9 mouse cellular contexts compared by ENCODE assay signal in genomic region chr7:132599071-132599975, GRCm38 (mm10). TPM values are rescaled to one million over a fixed set of nuclear protein-coding genes. Genes with fewer than 3 reads are reported as not detected.
DNase-seq lines count a peak whose midpoint lies in the region; ATAC-seq and TF ChIP-seq lines count a peak whose summit lies in the region.
"Had no signal": no experiment of that assay in that cellular context is flagged by ENCODE, and none has a peak within 500 bp of the region (broad histone marks: within the 10 kb centered on the region; RNA-seq: fewer than 3 reads in every experiment).

Nkx1-2 (minus strand) TSS chr7:132599637.

- H3K27ac ChIP-seq in kidney, embryonic 16.5 days (ENCODE audit: low read length): no peak within 1 kb of the TSS
- H3K27ac ChIP-seq in hindbrain, embryonic 16.5 days (ENCODE audit: low read depth, low read length): no peak within 1 kb of the TSS
- H3K27ac ChIP-seq in neural tube, embryonic 11.5 days (ENCODE audit: low read depth, low read length): no peak within 1 kb of the TSS

- TF ChIP-seq CTCF in brain, embryonic 14.5 days (IDR thresholded peaks at IDR 0.05; ENCODE audit: borderline replicate concordance, extremely low read depth, insufficient read depth, insufficient read length): no peak

- H3K4me2 ChIP-seq in kidney, embryonic 16.5 days (replicated peaks; ENCODE audit: low read depth, low read length): peak within 1 kb of the TSS; percentile 60
- H3K4me2 ChIP-seq in hindbrain, embryonic 16.5 days (ENCODE audit: low read length): peak within 1 kb of the TSS; percentile 77
- peak within 1 kb of the TSS; percentile 55 for H3K4me2 ChIP-seq in neural tube, embryonic 11.5 days (ENCODE audit: low read depth)

- WGBS in kidney, embryonic 16.5 days: under 1% methylated on average over 51 of the region's 52 CpGs
- 1% methylated on average over 50 of the region's 52 CpGs for WGBS in hindbrain, embryonic 16.5 days
- WGBS in neural tube, embryonic 11.5 days: under 1% methylated on average over 47 of the region's 52 CpGs

- H3K27me3 ChIP-seq in kidney, embryonic 16.5 days (ENCODE audit: insufficient read depth, low read length): peaks cover 83% of the 10 kb centered on the region
- peaks cover 52% of the 10 kb centered on the region for H3K27me3 ChIP-seq in hindbrain, embryonic 16.5 days (replicated peaks; ENCODE audit: control insufficient read depth, insufficient read depth, low read length)
- H3K27me3 ChIP-seq in neural tube, embryonic 11.5 days (ENCODE audit: control insufficient read depth, insufficient read depth, low read length): peaks cover 61% of the 10 kb centered on the region

- no peaks in the 10 kb centered on the region for H3K9me3 ChIP-seq in kidney, embryonic 16.5 days (ENCODE audit: low read length)
- H3K9me3 ChIP-seq in hindbrain, embryonic 16.5 days (ENCODE audit: control insufficient read depth, low read length): no peaks in the 10 kb centered on the region
- H3K9me3 ChIP-seq in neural tube, embryonic 11.5 days (ENCODE audit: control insufficient read depth, low read length): no peaks in the 10 kb centered on the region

- no peak within 1 kb of the TSS for H3K9ac ChIP-seq in kidney, embryonic 16.5 days (replicated peaks; ENCODE audit: low read length)
- peak within 1 kb of the TSS; percentile 30; the same call in 1 of the 2 replicates for H3K9ac ChIP-seq in hindbrain, embryonic 16.5 days (ENCODE audit: low read depth, low read length)
- H3K9ac ChIP-seq in neural tube, embryonic 11.5 days (ENCODE audit: low read length): no peak within 1 kb of the TSS

- no peak for DNase-seq in kidney, adult 9 months
- DNase-seq in brain, embryonic 14.5 days (ENCODE audit: low read depth): peak; percentile 31
- DNase-seq in neural tube, embryonic 11.5 days (ENCODE audit: low spot score): peak; percentile 46
- DNase-seq in layer of hippocampus, adult 9-11 months: no peak

- no peak for TF ChIP-seq POLR2A in brain, embryonic 14.5 days (IDR thresholded peaks at IDR 0.05; ENCODE audit: borderline replicate concordance, extremely low read depth, insufficient read depth, insufficient read length, poor library complexity, severe bottlenecking)

- ATAC-seq in kidney, embryonic 16.5 days (ENCODE audit: low FRiP score, low TSS enrichment): peak; percentile 47; the same call in 1 of the 2 replicates
- ATAC-seq in hindbrain, embryonic 16.5 days: peak; percentile 40; the same call in 1 of the 2 replicates
- ATAC-seq in neural tube, embryonic 11.5 days (ENCODE audit: insufficient read depth, low FRiP score, low TSS enrichment): no peak
- ATAC-seq in monocyte, adult 5-6 weeks (replicated peaks; ENCODE audit: insufficient number of reproducible peaks, low FRiP score, low TSS enrichment, poor library complexity, severe bottlenecking): no peak
- ATAC-seq in megakaryocyte progenitor cell, adult 5-6 weeks (replicated peaks; ENCODE audit: poor library complexity): no peak

- peaks cover 21% of the 10 kb centered on the region for H3K4me1 ChIP-seq in kidney, embryonic 16.5 days (ENCODE audit: insufficient read depth, low read length)
- peaks cover 22% of the 10 kb centered on the region for H3K4me1 ChIP-seq in hindbrain, embryonic 16.5 days (ENCODE audit: control insufficient read depth, insufficient read depth, low read depth, low read length)
- peaks cover 23% of the 10 kb centered on the region for H3K4me1 ChIP-seq in neural tube, embryonic 11.5 days (ENCODE audit: control insufficient read depth, insufficient read depth, low read length)

- H3K4me3 ChIP-seq in kidney, embryonic 16.5 days (ENCODE audit: low read length): peak within 1 kb of the TSS; percentile 34
- H3K4me3 ChIP-seq in hindbrain, embryonic 16.5 days (ENCODE audit: low read length): peak within 1 kb of the TSS; percentile 45
- H3K4me3 ChIP-seq in neural tube, embryonic 11.5 days (ENCODE audit: low read depth, low read length): peak within 1 kb of the TSS; percentile 31

- H3K36me3 ChIP-seq in kidney, embryonic 16.5 days (ENCODE audit: insufficient read depth, low read length): no peaks in the 10 kb centered on the region
- no peaks in the 10 kb centered on the region for H3K36me3 ChIP-seq in hindbrain, embryonic 16.5 days (ENCODE audit: control insufficient read depth, insufficient read depth, low read length)
- H3K36me3 ChIP-seq in neural tube, embryonic 11.5 days (ENCODE audit: control insufficient read depth, insufficient read depth, low read length): no peaks in the 10 kb centered on the region

RNA-seq across cellular contexts. Expression of gene Nkx1-2, which starts in this region (rescaled TPM):
- not detected in 2 replicates for polyA plus RNA-seq in kidney, embryonic 16.5 days (2015; fragmentation: Nextera tagmentation; extraction: Ambion mirVana)
- polyA plus RNA-seq in brain, embryonic 14.5 days (2012; rRNA removed): 0.43 and 0.88 TPM in 2 replicates
- polyA plus RNA-seq in hindbrain, embryonic 16.5 days (2015; fragmentation: Nextera tagmentation; extraction: Ambion mirVana): 0.24 and 0.29 TPM in 2 replicates
- 1.3 and 1.4 TPM in 2 replicates for polyA plus RNA-seq in neural tube, embryonic 11.5 days (2014; fragmentation: Nextera tagmentation; extraction: Ambion mirVana)
- total RNA-seq in monocyte, adult 5-6 weeks (2017): not detected in 3 replicates
- total RNA-seq in megakaryocyte progenitor cell, adult 5-6 weeks (2015): not detected in 2 replicates
- not detected in 2 replicates for total RNA-seq in megakaryocyte progenitor cell, adult 5-6 weeks (2017)
- total RNA-seq: layer of hippocampus, postnatal 10 days had no signal

Comparison
In these comparisons a context has a peak if more than half of its experiments do, and no peak if none do; other contexts are left out.
1. Peak in ATAC-seq, H3K4me3 ChIP-seq and H3K4me2 ChIP-seq in kidney, embryonic 16.5 days; RNA of the gene not detected or under 1 TPM.
2. Peak in DNase-seq in brain, embryonic 14.5 days; RNA of the gene not detected or under 1 TPM.
3. Peak in ATAC-seq, H3K4me3 ChIP-seq, H3K9ac ChIP-seq and H3K4me2 ChIP-seq in hindbrain, embryonic 16.5 days; RNA of the gene not detected or under 1 TPM.